Mouse (Mus musculus): ENCODE data around the gene Intu. TPM values are rescaled to one million over a fixed set of nuclear protein-coding genes. Genes with fewer than 3 reads are reported as not detected.

Intu gene
- polyA plus RNA-seq, 1 experiment: 2.7 TPM

DNA sequence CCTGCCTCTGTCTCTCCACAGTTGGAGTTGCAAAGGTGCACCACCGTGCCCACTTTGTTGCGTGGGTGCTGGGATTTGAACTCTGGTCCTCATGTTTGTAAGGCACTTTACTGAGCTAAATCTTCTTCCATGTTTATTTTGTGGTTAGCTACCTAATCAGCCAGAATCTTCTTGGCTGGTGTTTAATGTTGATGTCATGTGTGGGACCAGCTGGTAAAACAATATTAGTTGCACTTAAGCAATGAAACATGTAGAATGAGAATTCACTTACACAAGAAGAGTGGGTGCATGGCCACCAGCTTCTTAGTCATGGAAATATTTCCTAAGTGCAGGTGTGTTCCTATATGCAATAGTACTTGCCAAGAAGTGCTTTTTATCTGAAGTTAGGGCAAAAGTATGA is 164.1 kb downstream of the Intu start:
- no peak overlapping the region for H3ac ChIP-seq (ENCODE audit: control insufficient read depth, insufficient read length)
- no peak for TF ChIP-seq POLR2AphosphoS2 (IDR thresholded peaks at IDR 0.05; ENCODE audit: insufficient read length, low read depth)
- TF ChIP-seq TCF12 (IDR thresholded peaks at IDR 0.05; ENCODE audit: insufficient read depth, poor library complexity, severe bottlenecking): no peak
- 0 out of 2 replicates have a peak, but pooled peaks have one; percentile 32 for TF ChIP-seq CEBPB (IDR thresholded peaks at IDR 0.05; ENCODE audit: insufficient read depth, poor library complexity, severe bottlenecking)

DNA sequence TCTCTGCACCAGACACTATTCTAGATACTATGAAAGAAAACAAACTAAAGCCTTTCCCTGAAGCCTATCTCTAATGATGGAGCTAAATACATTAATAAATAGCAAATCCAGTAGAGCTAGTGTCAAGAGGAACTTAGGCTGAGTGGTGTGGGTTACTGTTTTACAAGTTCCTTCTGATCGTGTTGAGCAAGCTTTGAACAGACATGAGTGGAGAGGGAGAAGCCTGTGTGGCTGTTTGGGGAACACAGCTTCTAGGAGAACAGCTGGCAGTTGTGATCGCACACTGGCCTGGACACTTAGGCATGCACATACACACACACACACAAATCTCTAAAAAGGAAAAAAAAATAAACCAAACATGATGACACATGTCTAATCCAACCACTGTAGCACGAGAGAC is 167.7 kb downstream of the Intu start:
- Histone ChIP-seq H3ac (ENCODE audit: control insufficient read depth, insufficient read length) (no peak overlapping the region), H3K36me3 (ENCODE audit: control insufficient read depth, insufficient read depth) (peaks cover 6% of the 10 kb centered on the region), H3K27me3 (ENCODE audit: control insufficient read depth, insufficient read depth, insufficient read length) (no peaks in the 10 kb centered on the region), H3K79me2 (ENCODE audit: control insufficient read depth, insufficient read depth) (no peaks in the 10 kb centered on the region), H3K4me3 (no peak overlapping the region), H3K4me2 (ENCODE audit: low read depth) (no peak overlapping the region)
- TF ChIP-seq MYOD1 (IDR thresholded peaks at IDR 0.05; ENCODE audit: control insufficient read depth in 1 of 3, insufficient read length in 2 of 3, low read depth in 2 of 3) (no peak), SRF (IDR thresholded peaks at IDR 0.05; ENCODE audit: control insufficient read depth, insufficient read length, low read depth) (no peak), TCF3 (IDR thresholded peaks at IDR 0.05; ENCODE audit: insufficient read length, low read depth) (no peak), POLR2AphosphoS2 (IDR thresholded peaks at IDR 0.05; ENCODE audit: insufficient read length, low read depth) (no peak), USF1 (IDR thresholded peaks at IDR 0.05; ENCODE audit: low read depth) (no peak), REST (IDR thresholded peaks at IDR 0.05; ENCODE audit: insufficient read depth, insufficient read length) (no peak), CEBPB (IDR thresholded peaks at IDR 0.05; ENCODE audit: insufficient read depth, poor library complexity, severe bottlenecking) (no peak), MAX (IDR thresholded peaks at IDR 0.05; ENCODE audit: low read depth) (no peak), MYOG (IDR thresholded peaks at IDR 0.05; ENCODE audit: control insufficient read depth in 1 of 3, insufficient read depth in 1 of 3, insufficient read length in 2 of 3, low read depth in 2 of 3) (no peak), TCF12 (IDR thresholded peaks at IDR 0.05; ENCODE audit: insufficient read depth, poor library complexity, severe bottlenecking) (no peak), POLR2A (IDR thresholded peaks at IDR 0.05; ENCODE audit: insufficient read length, low read depth) (no peak), E2F4 (IDR thresholded peaks at IDR 0.05; ENCODE audit: insufficient read depth) (no peak)

More for the DNA sequence above, 164.1 kb downstream of the Intu start:
- no peak overlapping the region for H3K4me3 ChIP-seq
- H3K79me2 ChIP-seq (ENCODE audit: control insufficient read depth, insufficient read depth): no peaks in the 10 kb centered on the region
- no peaks in the 10 kb centered on the region for H3K27me3 ChIP-seq (ENCODE audit: control insufficient read depth, insufficient read depth, insufficient read length)
- H3K4me2 ChIP-seq (ENCODE audit: low read depth): peak overlapping the region; percentile 2
- H3K36me3 ChIP-seq (ENCODE audit: control insufficient read depth, insufficient read depth): peaks cover 4% of the 10 kb centered on the region

DNA sequence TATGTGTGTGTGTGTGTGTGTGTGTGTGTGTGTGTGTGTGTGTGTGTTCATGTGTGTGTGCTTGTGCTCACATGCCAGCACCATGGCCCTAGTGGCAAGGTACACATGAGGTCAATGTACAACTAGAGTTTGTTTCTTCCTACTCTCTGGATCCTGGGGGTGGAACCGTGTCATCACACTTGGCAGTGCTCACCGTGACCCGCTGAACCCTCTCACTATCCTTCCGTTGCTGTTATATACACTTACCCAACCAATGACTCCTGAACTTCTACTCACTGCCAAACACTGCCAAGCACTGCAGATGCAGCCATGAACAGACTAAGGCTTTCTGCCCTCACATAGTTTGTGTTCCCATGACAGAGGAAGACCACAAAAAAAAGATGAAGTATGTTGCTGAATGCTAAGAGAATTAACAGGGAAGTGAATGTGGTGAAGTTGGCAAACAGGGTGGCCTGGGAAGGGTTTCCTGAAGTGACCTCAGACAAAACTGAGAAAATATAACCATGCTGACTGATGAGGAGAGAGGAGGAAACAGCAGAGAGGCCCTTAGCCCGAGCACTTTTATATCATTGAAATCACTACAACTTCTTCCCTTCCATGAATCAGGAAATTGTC is 173.8 kb downstream of the Intu start:
- H3K79me2 ChIP-seq (ENCODE audit: control insufficient read depth, insufficient read depth): no peaks in the 10 kb centered on the region
- H3K4me2 ChIP-seq (ENCODE audit: low read depth): no peak overlapping the region
- H3K36me3 ChIP-seq (ENCODE audit: control insufficient read depth, insufficient read depth): peaks cover 3% of the 10 kb centered on the region
- no peak overlapping the region for H3K4me3 ChIP-seq
- H3K27me3 ChIP-seq (ENCODE audit: control insufficient read depth, insufficient read depth, insufficient read length): no peaks in the 10 kb centered on the region
- no peak overlapping the region for H3ac ChIP-seq (ENCODE audit: control insufficient read depth, insufficient read length)
- no peak for TF ChIP-seq POLR2A (IDR thresholded peaks at IDR 0.05; ENCODE audit: insufficient read length, low read depth)

GRCm38 (mm10) chr3:40708655-40709054 is 177.6 kb downstream of the Intu start, which contains the start of gene Slc25a31:
Slc25a31 (plus strand) TSS chr3:40708855.
- no peak within 1 kb of the TSS for H3K4me2 ChIP-seq (ENCODE audit: low read depth)

DNA sequence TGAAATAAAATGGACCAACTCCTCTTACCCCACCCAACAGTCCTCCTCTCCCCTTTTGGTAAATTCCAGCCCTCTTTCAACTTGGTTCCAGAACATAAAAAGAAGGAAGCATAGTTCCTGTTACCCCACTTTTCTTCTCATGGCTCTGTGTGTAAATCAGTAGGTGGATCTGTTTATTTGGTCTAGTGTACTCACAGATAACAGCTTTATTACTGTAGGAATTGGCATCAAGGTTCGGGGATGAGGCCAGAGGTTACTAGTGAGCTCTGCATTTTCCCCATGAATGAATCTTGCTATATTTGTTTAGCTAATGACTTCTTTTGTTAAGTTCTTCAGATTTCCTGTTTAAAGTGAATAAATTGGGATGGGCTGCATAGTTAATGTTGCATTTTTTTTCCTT is 185.0 kb downstream of the Intu start:
- Histone ChIP-seq H3K79me2 (ENCODE audit: control insufficient read depth, insufficient read depth) (no peaks in the 10 kb centered on the region), H3K4me3 (no peak overlapping the region), H3K4me2 (ENCODE audit: low read depth) (no peak overlapping the region), H3ac (ENCODE audit: control insufficient read depth, insufficient read length) (no peak overlapping the region), H3K27me3 (ENCODE audit: control insufficient read depth, insufficient read depth, insufficient read length) (no peaks in the 10 kb centered on the region), H3K36me3 (ENCODE audit: control insufficient read depth, insufficient read depth) (no peaks in the 10 kb centered on the region)
- no peak for TF ChIP-seq TCF3 (IDR thresholded peaks at IDR 0.05; ENCODE audit: insufficient read length, low read depth)
- TF ChIP-seq POLR2A (IDR thresholded peaks at IDR 0.05; ENCODE audit: insufficient read length, low read depth): no peak
- TF ChIP-seq SRF (IDR thresholded peaks at IDR 0.05; ENCODE audit: control insufficient read depth, insufficient read length, low read depth): no peak
- TF ChIP-seq MAX (IDR thresholded peaks at IDR 0.05; ENCODE audit: low read depth): no peak
- TF ChIP-seq REST (IDR thresholded peaks at IDR 0.05; ENCODE audit: insufficient read depth, insufficient read length): no peak
- TF ChIP-seq E2F4 (IDR thresholded peaks at IDR 0.05; ENCODE audit: insufficient read depth): no peak
- no peak for TF ChIP-seq CEBPB (IDR thresholded peaks at IDR 0.05; ENCODE audit: insufficient read depth, poor library complexity, severe bottlenecking)
- no peak for TF ChIP-seq USF1 (IDR thresholded peaks at IDR 0.05; ENCODE audit: low read depth)
- TF ChIP-seq MYOG (IDR thresholded peaks at IDR 0.05; ENCODE audit: control insufficient read depth in 1 of 3, insufficient read depth in 1 of 3, insufficient read length in 2 of 3, low read depth in 2 of 3): no peak
- no peak for TF ChIP-seq POLR2AphosphoS2 (IDR thresholded peaks at IDR 0.05; ENCODE audit: insufficient read length, low read depth)
- TF ChIP-seq MYOD1 (IDR thresholded peaks at IDR 0.05; ENCODE audit: control insufficient read depth in 1 of 3, insufficient read length in 2 of 3, low read depth in 2 of 3): no peak
- no peak for TF ChIP-seq TCF12 (IDR thresholded peaks at IDR 0.05; ENCODE audit: insufficient read depth, poor library complexity, severe bottlenecking)

More at GRCm38 (mm10) chr3:40708655-40709054, 177.6 kb downstream of the Intu start, which contains the start of gene Slc25a31:
- H3K79me2 ChIP-seq (ENCODE audit: control insufficient read depth, insufficient read depth): no peaks in the 10 kb centered on the region
- TF ChIP-seq CEBPB (IDR thresholded peaks at IDR 0.05; ENCODE audit: insufficient read depth, poor library complexity, severe bottlenecking) (no peak), MYOD1 (IDR thresholded peaks at IDR 0.05; ENCODE audit: control insufficient read depth in 1 of 3, insufficient read length in 2 of 3, low read depth in 2 of 3) (no peak), REST (IDR thresholded peaks at IDR 0.05; ENCODE audit: insufficient read depth, insufficient read length) (no peak), E2F4 (IDR thresholded peaks at IDR 0.05; ENCODE audit: insufficient read depth) (no peak), SRF (IDR thresholded peaks at IDR 0.05; ENCODE audit: control insufficient read depth, insufficient read length, low read depth) (no peak)
- no peak within 1 kb of the TSS for H3ac ChIP-seq (ENCODE audit: control insufficient read depth, insufficient read length)
- H3K4me3 ChIP-seq: no peak within 1 kb of the TSS
- H3K36me3 ChIP-seq (ENCODE audit: control insufficient read depth, insufficient read depth): no peaks in the 10 kb centered on the region
- H3K27me3 ChIP-seq (ENCODE audit: control insufficient read depth, insufficient read depth, insufficient read length): no peaks in the 10 kb centered on the region

All from myocyte (in vitro differentiated cells).